Mouse (Mus musculus) heart, embryonic 14.5 days (tissue): ENCODE measurements around the gene Zar1. TPM values are rescaled to one million over a fixed set of nuclear protein-coding genes. Genes with fewer than 3 reads are reported as not detected.
A peak's percentile ranks its signal among the peaks of the same experiment; 100 is the strongest.
"Not testable (repeated sequence)": the region's sequence is repeated elsewhere in the genome, so short reads cannot be mapped to it uniquely, and the experiment has no call there.

Source experiments
- ATAC-seq: fragments of 200-750 bp; cut with Nextera tagmentation; 2 replicates; pipeline ENCODE4 v1.8.0; 2017; ENCODE audit warnings: low read depth, moderate TSS enrichment; ENCODE audit not compliant: insufficient number of reproducible peaks, insufficient read depth, low FRiP score
- H3K27ac ChIP-seq, 2 experiments: fragments of 200-500 bp in 1 of 2; fragments of 300-500 bp in 1 of 2; sonication (generic) in 1 of 2; replicated peaks in 1 of 2; 2 replicates each; pipeline ENCODE4 v1.5.1; 2012 to 2014; ENCODE audit warnings: low read depth in 2 of 2, low read length in 2 of 2, control low read depth in 1 of 2, mild to moderate bottlenecking in 1 of 2, mixed read lengths in 1 of 2; ENCODE audit not compliant: control insufficient read depth in 1 of 2, insufficient read depth in 1 of 2
- H3K27me3 ChIP-seq: fragments of 300-500 bp; sonication (generic); 2 replicates; pipeline ENCODE4 v1.6.1; 2014; ENCODE audit warnings: mild to moderate bottlenecking, low read length, control low read depth; ENCODE audit not compliant: control insufficient read depth, insufficient read depth
- H3K36me3 ChIP-seq: fragments of 300-500 bp; sonication (generic); 2 replicates; pipeline ENCODE4 v1.6.1; 2014; ENCODE audit warnings: mild to moderate bottlenecking, control low read depth, low read length, mixed read lengths; ENCODE audit not compliant: control insufficient read depth, insufficient read depth
- H3K4me1 ChIP-seq, 2 experiments: fragments of 200-500 bp in 1 of 2; fragments of 300-500 bp in 1 of 2; sonication (generic) in 1 of 2; 2 replicates each; pipeline ENCODE4 v1.6.1; 2012 to 2014; ENCODE audit warnings: low read length in 2 of 2, control low read depth in 1 of 2, mixed read lengths in 1 of 2; ENCODE audit not compliant: control insufficient read depth in 2 of 2, insufficient read depth in 2 of 2
- H3K4me2 ChIP-seq: fragments of 300-500 bp; sonication (generic); 2 replicates; pipeline ENCODE4 v1.6.1; 2014; ENCODE audit warnings: mild to moderate bottlenecking, low read length
- H3K4me3 ChIP-seq, 2 experiments: fragments of 200-500 bp in 1 of 2; fragments of 300-500 bp in 1 of 2; sonication (generic) in 1 of 2; 2 replicates each; pipeline ENCODE4 v1.5.1; 2012 to 2014; ENCODE audit warnings: low read length in 2 of 2, mild to moderate bottlenecking in 2 of 2, control low read depth in 1 of 2, low read depth in 1 of 2, moderate library complexity in 1 of 2; ENCODE audit not compliant: control insufficient read depth in 1 of 2, insufficient read depth in 1 of 2
- H3K9ac ChIP-seq: fragments of 300-500 bp; sonication (generic); 2 replicates; pipeline ENCODE4 v1.6.1; 2014; ENCODE audit warnings: mild to moderate bottlenecking, low read length
- H3K9me3 ChIP-seq: fragments of 300-500 bp; sonication (generic); 2 replicates; pipeline ENCODE4 v1.6.1; 2016; ENCODE audit warnings: low read length, control low read depth; ENCODE audit not compliant: control insufficient read depth
- WGBS: fragments of 180-500 bp; shearing (Covaris S2); extraction: QIAGEN DNeasy Blood & Tissue Kit; methylation state at CpG from one replicate; pipeline ENCODE4 v1.1.7; 2014; 5-methylcytosine and 5-hydroxymethylcytosine counted together
- polyA plus RNA-seq: library from polyadenylated mRNA; unstranded; fragments of >200 nt; fragmentation: Nextera tagmentation; extraction: Ambion mirVana; gene quantifications from 2 replicates; pipeline ENCODE4 v1.2.1, GENCODE M21; 2014

Zar1 gene
- not detected in 2 replicates for polyA plus RNA-seq

DNA sequence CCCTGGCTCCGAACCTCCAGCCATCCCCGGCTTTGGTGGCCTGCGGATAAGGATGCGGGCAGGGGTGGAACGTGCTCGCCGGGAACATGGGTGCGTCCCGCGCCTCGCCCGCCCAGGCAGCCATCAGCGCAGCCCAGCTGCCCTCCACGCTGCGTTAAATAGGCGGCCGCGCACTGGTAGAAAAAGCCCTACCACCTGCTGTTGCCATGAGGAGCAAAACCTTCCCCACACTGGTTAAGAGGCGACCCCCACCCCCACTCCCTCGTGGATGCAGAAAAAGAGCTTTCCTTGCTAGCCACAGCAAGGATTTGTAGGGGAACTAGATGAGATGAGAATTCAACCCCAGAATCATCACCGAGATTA lies at the start of gene Zar1:
Gene Zar1, minus strand, starts transcription at position 285 of the 363 bp plus-strand sequence.
- H3K36me3 ChIP-seq, ATAC-seq, H3K27ac ChIP-seq, H3K9me3 ChIP-seq, H3K4me1 ChIP-seq: not testable (repeated sequence)
- H3K4me3 ChIP-seq: peak within 1 kb of the TSS; percentile 36 to 44
- 12% methylated on average over 16 of the region's 21 CpGs for WGBS
- peaks cover 23% of the 10 kb centered on the region for H3K27me3 ChIP-seq
- peak within 1 kb of the TSS; percentile 52; the same call in 1 of the 2 replicates for H3K9ac ChIP-seq
- peak within 1 kb of the TSS; percentile 86 for H3K4me2 ChIP-seq

DNA sequence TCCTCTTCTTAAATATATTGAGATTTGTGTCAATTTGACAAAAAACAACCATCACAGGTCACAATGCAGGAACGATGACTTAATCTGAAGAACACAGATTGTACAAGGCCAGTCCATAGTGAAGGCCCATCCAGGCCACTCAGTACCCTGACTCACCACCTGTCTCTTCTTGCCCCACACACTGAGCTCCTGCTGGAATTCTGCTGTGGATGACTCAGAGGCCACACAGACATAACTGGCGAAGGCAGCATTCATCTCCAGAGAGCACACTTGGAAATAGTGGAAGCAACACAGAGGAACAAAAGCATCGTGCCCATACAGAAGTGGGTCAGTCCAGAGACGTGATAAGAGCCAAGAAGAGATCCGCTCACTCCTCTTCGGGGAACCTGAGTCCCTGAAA lies 49.0 kb upstream of the Zar1 start:
- no peak for ATAC-seq
- WGBS: 71% methylated on average over 6 of the region's 6 CpGs

GRCm38 (mm10) chr5:72621022-72621421 lies 40.0 kb upstream of the Zar1 start:
- Histone ChIP-seq H3K36me3 (no peaks in the 10 kb centered on the region), H3K27me3 (no peaks in the 10 kb centered on the region), H3K4me2 (no peak overlapping the region), H3K4me1 (no peaks in the 10 kb centered on the region), H3K27ac (no peak overlapping the region), H3K9ac (no peak overlapping the region), H3K4me3 (no peak overlapping the region), H3K9me3 (no peaks in the 10 kb centered on the region)
- 69% methylated on average over 1 of the region's 1 CpGs for WGBS
- ATAC-seq: no peak

More for the DNA sequence above, 49.0 kb upstream of the Zar1 start:
- H3K9me3 ChIP-seq: no peaks in the 10 kb centered on the region
- H3K27ac ChIP-seq: no peak overlapping the region
- H3K9ac ChIP-seq: no peak overlapping the region
- H3K27me3 ChIP-seq: no peaks in the 10 kb centered on the region
- no peaks in the 10 kb centered on the region for H3K4me1 ChIP-seq
- H3K4me2 ChIP-seq: no peak overlapping the region
- H3K36me3 ChIP-seq: no peaks in the 10 kb centered on the region
- H3K4me3 ChIP-seq: no peak overlapping the region

- WGBS: 72% methylated on average over 4 of the region's 4 CpGs
- ATAC-seq: no peak
- no peak overlapping the region for H3K27ac ChIP-seq
Measured at GRCm38 (mm10) chr5:72617413-72617812, 36.4 kb upstream of the Zar1 start.

GRCm38 (mm10) chr5:72603138-72603537 lies 22.1 kb upstream of the Zar1 start:
- H3K9me3 ChIP-seq: no peaks in the 10 kb centered on the region
- WGBS: 92% methylated on average over 4 of the region's 4 CpGs

More at GRCm38 (mm10) chr5:72617413-72617812, 36.4 kb upstream of the Zar1 start:
- Histone ChIP-seq H3K9me3 (no peaks in the 10 kb centered on the region), H3K4me3 (no peak overlapping the region), H3K36me3 (no peaks in the 10 kb centered on the region), H3K27me3 (no peaks in the 10 kb centered on the region), H3K9ac (no peak overlapping the region), H3K4me2 (no peak overlapping the region), H3K4me1 (no peaks in the 10 kb centered on the region)

GRCm38 (mm10) chr5:72601006-72601405 lies 20.0 kb upstream of the Zar1 start:
- H3K4me1 ChIP-seq: no peaks in the 10 kb centered on the region

More at GRCm38 (mm10) chr5:72603138-72603537, 22.1 kb upstream of the Zar1 start:
- Histone ChIP-seq H3K4me3 (no peak overlapping the region), H3K36me3 (no peaks in the 10 kb centered on the region), H3K9ac (no peak overlapping the region), H3K4me2 (no peak overlapping the region), H3K27ac (no peak overlapping the region), H3K4me1 (peaks cover 0 to 3% of the 10 kb centered on the region in 2 experiments; a peak in 1 of 4 replicates), H3K27me3 (no peaks in the 10 kb centered on the region)
- ATAC-seq: no peak

GRCm38 (mm10) chr5:72587192-72587681 lies 6.2 kb upstream of the Zar1 start, which contains the start of gene Gm5868:
Gm5868 (minus strand) TSS chr5:72587551.
- 0 out of 2 replicates have a peak within 1 kb of the TSS, but pooled peaks have one; percentile 21 for H3K9ac ChIP-seq

More at GRCm38 (mm10) chr5:72601006-72601405, 20.0 kb upstream of the Zar1 start:
- 0 out of 2 replicates have a peak, but pooled peaks have one; percentile 31 for ATAC-seq
- Histone ChIP-seq H3K27ac (no peak overlapping the region), H3K4me2 (no peak overlapping the region), H3K36me3 (no peaks in the 10 kb centered on the region), H3K9me3 (no peaks in the 10 kb centered on the region), H3K27me3 (no peaks in the 10 kb centered on the region), H3K4me3 (no peak overlapping the region), H3K9ac (no peak overlapping the region)
- 12% methylated on average over 5 of the region's 5 CpGs for WGBS

More at GRCm38 (mm10) chr5:72587192-72587681, 6.2 kb upstream of the Zar1 start, which contains the start of gene Gm5868:
- Histone ChIP-seq H3K9me3 (no peaks in the 10 kb centered on the region), H3K27me3 (peaks cover 25% of the 10 kb centered on the region), H3K27ac (no peak within 1 kb of the TSS), H3K36me3 (no peaks in the 10 kb centered on the region), H3K4me2 (peak within 1 kb of the TSS; percentile 78), H3K4me1 (peaks cover 0 to 7% of the 10 kb centered on the region in 2 experiments; a peak in 1 of 4 replicates), H3K4me3 (peak within 1 kb of the TSS; percentile 43 to 45)
- no peak for ATAC-seq
- WGBS: 2% methylated on average over 37 of the region's 38 CpGs
